Mouse (Mus musculus) granulocyte monocyte progenitor cell, adult 5-6 weeks (primary cell): ENCODE data around the gene Nemp2. TPM values are rescaled to one million over a fixed set of nuclear protein-coding genes. Genes with fewer than 3 reads are reported as not detected.
"Not testable (repeated sequence)": the region's sequence is repeated elsewhere in the genome, so short reads cannot be mapped to it uniquely, and the experiment has no call there.

Experiments
- ATAC-seq: replicated peaks from 2 replicates; pipeline ENCODE4 v1.8.0; 2016; ENCODE audit warnings: mild to moderate bottlenecking, moderate TSS enrichment, inconsistent platforms; ENCODE audit not compliant: poor library complexity, severe bottlenecking
- total RNA-seq, 2 experiments: library from RNA; stranded (forward) in 1 of 2; stranded (reverse) in 1 of 2; fragments of 200-712, 200-1000 nt in 1 of 2; fragments of >200 nt in 1 of 2; fragmentation: Nextera tagmentation in 1 of 2; gene quantifications; 2 replicates each; pipeline ENCODE4 v1.2.3; 2014 to 2017

The Nemp2 gene
- total RNA-seq, 2 experiments from 2014 or later, result 9.0 to 9.6 TPM

- ATAC-seq, result no peak
Observed at GRCm38 (mm10) chr1:52652601-52653253, 22.2 kb downstream of the Nemp2 start.

- ATAC-seq, result peak; percentile 81
Observed at GRCm38 (mm10) chr1:52653366-52653765, 22.9 kb downstream of the Nemp2 start.

GRCm38 (mm10) chr1:52655153-52655552 lies 24.6 kb downstream of the Nemp2 start:
- peak; percentile 92 for ATAC-seq

- no peak for ATAC-seq
Observed at GRCm38 (mm10) chr1:52658160-52658559, 27.7 kb downstream of the Nemp2 start.

- no peak for ATAC-seq
Observed at GRCm38 (mm10) chr1:52660278-52660677, 29.8 kb downstream of the Nemp2 start.

GRCm38 (mm10) chr1:52660765-52661164 lies 30.3 kb downstream of the Nemp2 start:
- ATAC-seq, result no peak

GRCm38 (mm10) chr1:52663228-52663627 lies 32.7 kb downstream of the Nemp2 start:
- no peak for ATAC-seq

GRCm38 (mm10) chr1:52668743-52669323 lies 38.3 kb downstream of the Nemp2 start:
- ATAC-seq, result no peak

- no peak for ATAC-seq
Observed at GRCm38 (mm10) chr1:52669931-52670330, 39.4 kb downstream of the Nemp2 start.

- ATAC-seq, result 0 out of 2 replicates have a peak, but pooled peaks have one; percentile 22
Observed at GRCm38 (mm10) chr1:52675561-52676551, 45.4 kb downstream of the Nemp2 start.

- ATAC-seq, result no peak
Observed at GRCm38 (mm10) chr1:52676621-52677020, 46.1 kb downstream of the Nemp2 start.

- no peak for ATAC-seq
Observed at GRCm38 (mm10) chr1:52683550-52683949, 53.0 kb downstream of the Nemp2 start.

- ATAC-seq, result no peak
Observed at GRCm38 (mm10) chr1:52687636-52688035, 57.1 kb downstream of the Nemp2 start.

- ATAC-seq, result not testable (repeated sequence)
Observed at GRCm38 (mm10) chr1:52694456-52694855, 64.0 kb downstream of the Nemp2 start.

Other genes with a start within 250 kb of the Nemp2 start
- gene Nab1, start 130.0 kb upstream of the Nemp2 start, total RNA-seq (2014; fragmentation: Nextera tagmentation), result 27.4 and 30.8 TPM in 2 replicates
- 28.0 and 35.1 TPM in 2 replicates for gene Nab1, start 130.0 kb upstream of the Nemp2 start, total RNA-seq (2017)
- gene Mfsd6, start 96.8 kb downstream of the Nemp2 start, total RNA-seq (2014; fragmentation: Nextera tagmentation), result 1.4 and 5.3 TPM in 2 replicates
- 3.6 and 3.9 TPM in 2 replicates for gene Mfsd6, start 96.8 kb downstream of the Nemp2 start, total RNA-seq (2017)
- 10.3 and 12.8 TPM in 2 replicates for gene Inpp1, start 187.0 kb downstream of the Nemp2 start, total RNA-seq (2014; fragmentation: Nextera tagmentation)
- 7.0 and 26.7 TPM in 2 replicates for gene Inpp1, start 187.0 kb downstream of the Nemp2 start, total RNA-seq (2017)
- gene Hibch, start 214.2 kb downstream of the Nemp2 start, total RNA-seq (2014; fragmentation: Nextera tagmentation), result 32.2 and 47.1 TPM in 2 replicates
- gene Hibch, start 214.2 kb downstream of the Nemp2 start, total RNA-seq (2017), result 95.6 and 101 TPM in 2 replicates